Mouse (Mus musculus) left cerebral cortex, postnatal 14 days (tissue): ENCODE measurements around the gene Rell1. TPM values are rescaled to one million over a fixed set of nuclear protein-coding genes. Genes with fewer than 3 reads are reported as not detected.
A peak's percentile ranks its signal among the peaks of the same experiment; 100 is the strongest.

Source experiments
- DNase-seq, 2 experiments: peaks; one replicate each; pipeline ENCODE4 v3.0.0; 2021 to 2022; ENCODE audit warnings: low spot score in 2 of 2, mixed read lengths in 1 of 2
- intact Hi-C: fragments of 180-260 bp; cut with DNase I; formaldehyde crosslinking; loops from one replicate; pipeline ENCODE4 v1.15.1; 2025
- long read RNA-seq, 2 experiments: library from polyadenylated mRNA; stranded (forward); transcript quantifications; one replicate each; pipeline ENCODE4 v2.0.0; 2021
- total RNA-seq, 2 experiments: library from RNA; stranded (reverse); gene quantifications; 2 replicates each; pipeline ENCODE4 v1.2.3; 2021

Rell1 gene
- total RNA-seq, result 10 to 100 TPM; 11.2 to 14.7 TPM
- long read RNA-seq, experiment 1, transcript Rell1-204 (7 exons, 3,241 nt), result major isoform, 13 of 18 reads
- long read RNA-seq, experiment 1, partial matches to known transcripts, result 2 of 18 reads
- long read RNA-seq, experiment 1, other reads (novel, unspliced or antisense), result 2 of 18 reads
- long read RNA-seq, experiment 2, partial matches to known transcripts, result 2 of 7 reads
- long read RNA-seq, experiment 2, other reads (novel, unspliced or antisense), result 1 of 7 reads

- intact Hi-C loops, result loop anchor here (5.0 kb wide), 1 partner anchor 61 kb away; no protein-coding TSS in a partner anchor
- peak; percentile 89 to 92 for DNase-seq
These were observed at the start of gene Rell1 for GRCm38 (mm10) chr5:63968443-63969415. TSS of gene Rell1 (minus strand) at chr5:63968897.

- intact Hi-C loops, result no loop called here
- DNase-seq, result no peak
These were observed 44.1 kb upstream of the Rell1 start for GRCm38 (mm10) chr5:64012596-64013366.

DNA sequence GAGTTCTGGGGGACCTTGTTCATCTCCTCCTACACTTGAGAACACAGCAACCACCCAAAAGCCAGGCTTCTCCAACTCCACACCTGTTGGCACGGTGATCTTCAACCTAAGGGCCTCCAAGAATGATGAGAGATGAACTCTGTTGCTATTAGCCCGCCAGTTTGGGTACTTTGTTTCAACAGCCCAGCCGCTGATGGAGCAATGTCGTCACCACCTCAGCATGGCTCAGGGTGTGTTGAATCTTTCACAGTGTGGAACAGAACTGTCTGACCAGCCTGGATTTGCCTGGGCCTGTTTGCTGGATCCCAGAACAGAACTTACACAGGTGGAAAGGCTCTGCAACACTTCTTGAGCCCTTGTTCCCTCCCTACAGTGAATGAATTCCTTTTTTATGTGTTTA, 37.9 kb upstream of the Rell1 start:
- intact Hi-C loops, result no loop called here
- DNase-seq, result no peak

DNA sequence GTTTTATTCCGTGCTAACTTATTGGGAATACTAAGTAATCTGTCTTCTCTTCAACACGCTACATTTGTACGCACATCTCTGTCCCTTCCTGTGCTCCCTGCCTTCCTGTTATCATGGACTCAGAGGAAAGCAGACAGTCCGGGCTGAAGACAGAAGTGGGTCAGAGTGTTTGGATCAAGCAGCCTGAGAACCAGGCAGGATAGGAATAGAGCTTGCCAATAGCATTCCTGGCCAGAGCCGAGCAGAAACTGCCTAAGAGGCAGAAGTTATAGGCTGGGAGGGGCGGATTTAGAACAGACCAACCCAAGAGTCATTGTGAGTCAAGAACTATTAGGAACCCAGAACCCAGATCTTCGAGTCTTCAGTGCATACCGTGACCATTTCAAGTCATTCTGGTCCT, 34.6 kb upstream of the Rell1 start:
- intact Hi-C loops, result no loop called here
- DNase-seq, result no peak

GRCm38 (mm10) chr5:63993865-63994264, 25.2 kb upstream of the Rell1 start:
- intact Hi-C loops, result no loop called here

GRCm38 (mm10) chr5:63990675-63991074, 22.0 kb upstream of the Rell1 start:
- intact Hi-C loops, result no loop called here
- DNase-seq, result no peak

More at GRCm38 (mm10) chr5:63993865-63994264, 25.2 kb upstream of the Rell1 start:
- DNase-seq, result no peak

DNA sequence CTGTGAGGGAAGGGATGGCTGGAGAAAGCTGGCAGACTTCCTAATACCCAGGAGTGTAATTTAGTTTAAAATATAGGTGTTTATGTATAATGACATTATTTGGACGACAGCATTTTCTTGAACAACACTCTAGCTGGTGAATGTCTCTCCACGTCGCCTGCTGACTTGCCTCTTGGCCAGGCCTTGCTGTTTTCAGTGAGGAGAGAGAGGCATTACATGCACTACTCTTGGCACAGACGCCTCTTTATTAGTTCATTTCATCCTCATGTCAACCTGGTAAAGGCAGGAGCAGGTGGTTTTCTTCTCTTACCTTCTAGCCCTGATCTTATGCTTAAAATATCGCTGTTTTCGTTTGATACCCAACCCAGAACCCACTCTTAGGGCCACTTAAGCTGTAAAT, 17.6 kb upstream of the Rell1 start:
- DNase-seq, result no peak
- intact Hi-C loops, result no loop called here

DNA sequence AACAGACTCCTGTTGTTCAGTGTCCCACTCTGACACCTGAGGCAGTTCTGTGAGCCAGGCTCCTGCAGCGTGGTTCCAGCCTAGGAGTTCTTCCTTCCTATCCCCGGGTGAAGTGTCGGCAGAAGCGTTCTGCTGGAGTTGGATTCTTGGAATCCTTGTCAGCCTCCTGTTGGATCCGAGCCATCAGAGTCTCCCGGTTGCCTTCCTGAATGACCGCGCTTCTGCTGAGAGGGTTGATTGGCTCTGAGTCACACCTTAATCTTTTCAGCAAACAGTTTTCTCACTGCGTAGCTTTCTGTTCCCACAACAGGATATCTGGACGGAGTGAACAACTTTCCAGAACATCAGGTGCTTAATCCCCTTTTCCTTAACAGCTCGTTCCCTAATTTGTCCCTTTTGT, 13.6 kb upstream of the Rell1 start:
- DNase-seq, result no peak
- intact Hi-C loops, result no loop called here

DNA sequence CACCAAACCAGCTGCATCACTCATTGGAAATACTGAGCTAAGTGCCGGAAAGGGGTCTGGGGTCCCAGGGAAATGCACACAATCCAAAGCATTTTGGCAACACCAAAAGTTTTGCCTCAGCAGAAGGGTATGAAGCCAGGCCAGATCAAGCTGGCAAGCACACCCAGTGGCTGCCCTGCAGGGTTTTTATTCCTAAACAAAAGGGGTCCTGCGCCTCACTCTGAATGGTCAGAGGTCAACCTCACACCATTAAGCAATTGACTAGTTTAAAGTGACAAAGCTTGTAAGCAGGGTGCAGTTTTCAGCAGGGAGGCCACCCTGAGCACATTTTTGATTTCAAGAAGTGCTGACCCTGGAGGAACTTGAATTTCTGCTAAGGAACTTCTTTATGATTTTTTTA, 2.3 kb upstream of the Rell1 start:
- intact Hi-C loops, result no loop called here

DNA sequence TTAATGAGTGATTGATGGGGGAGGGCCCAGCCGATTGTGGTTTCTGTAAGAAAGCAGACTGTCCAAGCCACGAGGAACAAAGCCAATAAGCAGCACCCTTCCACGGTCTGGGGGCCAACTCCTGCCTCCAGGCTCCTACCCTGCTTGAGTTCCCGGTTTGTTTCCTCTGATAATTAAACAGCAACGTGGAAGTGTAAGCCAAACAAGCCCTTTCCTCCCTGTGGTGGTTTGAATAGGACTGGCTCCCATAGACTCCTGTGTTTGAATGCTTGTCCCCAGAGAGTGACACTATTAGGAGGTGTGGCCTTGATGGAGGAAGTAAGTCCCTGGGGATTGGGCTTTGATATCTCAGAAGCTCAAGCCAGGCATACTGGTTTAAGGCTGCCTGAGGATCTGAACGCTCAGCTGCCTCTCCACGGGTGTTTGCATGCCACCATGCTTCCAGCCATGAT, 1.6 kb upstream of the Rell1 start:
- DNase-seq, result no peak
- intact Hi-C loops, result no loop called here

More for the DNA sequence above, 2.3 kb upstream of the Rell1 start:
- DNase-seq, result no peak

DNA sequence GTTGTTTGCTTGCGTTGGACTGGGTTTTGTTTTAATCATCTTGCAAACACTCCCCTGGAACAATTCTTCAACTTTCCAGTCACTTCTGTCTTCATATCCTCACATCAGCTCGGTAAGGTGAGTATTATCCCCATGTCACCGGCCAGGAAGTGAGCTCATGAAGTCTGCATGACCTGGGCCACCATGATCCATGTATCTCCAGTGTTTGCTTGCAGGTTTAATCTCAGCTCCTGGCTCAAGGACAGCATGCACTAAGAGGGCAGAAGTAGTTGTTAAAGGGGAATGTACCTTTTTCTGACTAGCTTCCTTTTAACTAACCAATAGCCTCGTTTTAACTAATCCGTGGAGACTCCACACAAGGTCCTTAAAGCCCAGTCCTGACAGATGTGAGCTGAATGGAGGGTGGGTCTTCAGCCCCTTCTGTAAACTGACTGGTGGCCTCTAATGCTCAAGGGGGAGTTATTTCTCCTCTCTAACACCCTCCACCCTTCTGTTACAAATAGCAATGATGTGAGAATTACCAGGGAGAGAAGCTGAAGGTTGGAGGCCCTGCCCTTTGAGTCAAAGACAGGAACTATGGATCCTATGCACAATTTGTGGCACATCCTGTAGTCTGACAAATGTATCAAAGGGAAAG, 897 bp upstream of the Rell1 start:
- DNase-seq, result no peak
- intact Hi-C loops, result loop anchor here (5.0 kb wide), 1 partner anchor 62 kb away; no protein-coding TSS in a partner anchor

DNA sequence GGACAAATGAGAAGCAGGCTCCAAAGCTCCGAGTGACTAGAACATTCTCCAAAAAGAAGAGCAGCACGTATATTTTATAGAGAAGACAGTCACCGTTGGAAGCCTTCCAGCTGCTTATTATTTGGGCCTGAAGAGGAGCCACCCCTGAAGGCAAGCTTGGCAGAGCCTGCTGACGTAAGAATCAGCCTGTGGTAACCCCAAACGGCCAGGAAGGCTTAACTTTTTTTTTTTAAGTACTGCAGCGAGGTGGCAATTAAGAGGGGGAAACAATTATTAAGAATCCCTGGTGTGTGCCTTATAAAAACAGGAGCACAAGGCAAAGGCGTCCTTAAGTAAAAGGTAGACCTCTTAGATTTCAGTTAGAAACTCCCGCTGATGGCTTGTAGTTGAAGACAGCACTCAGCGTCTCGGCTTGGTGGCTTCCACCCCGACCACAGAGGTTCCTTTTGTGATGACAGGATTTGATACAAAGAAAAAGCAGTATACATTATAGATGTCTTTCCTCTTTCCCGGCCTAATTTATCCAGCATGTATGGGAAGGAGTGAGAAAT, 1.0 kb downstream of the Rell1 start:
- no peak for DNase-seq
- intact Hi-C loops, result loop anchor here (5.0 kb wide), 1 partner anchor 60 kb away; no protein-coding TSS in a partner anchor

DNA sequence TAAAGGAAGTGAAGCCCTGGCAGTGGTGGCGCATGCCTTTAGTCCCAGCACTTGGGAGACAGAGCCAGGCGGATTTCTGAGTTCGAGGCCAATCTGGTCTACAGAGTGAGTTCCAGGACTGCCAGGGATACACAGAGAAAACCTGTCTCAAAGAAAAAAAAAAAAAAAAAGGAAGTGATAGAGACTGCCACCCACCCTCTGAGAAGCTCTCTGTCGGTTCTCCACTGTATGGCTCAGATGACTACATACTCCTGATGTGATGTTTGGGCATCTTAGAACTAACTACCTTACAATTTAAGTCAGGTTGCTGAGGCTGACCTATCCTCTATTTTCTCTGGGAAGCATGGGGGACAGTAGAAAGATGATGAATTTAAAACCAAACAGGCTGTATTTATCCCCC, 2.3 kb downstream of the Rell1 start:
- DNase-seq, result no peak
- intact Hi-C loops, result loop anchor here (5.0 kb wide), 1 partner anchor 59 kb away; no protein-coding TSS in a partner anchor

DNA sequence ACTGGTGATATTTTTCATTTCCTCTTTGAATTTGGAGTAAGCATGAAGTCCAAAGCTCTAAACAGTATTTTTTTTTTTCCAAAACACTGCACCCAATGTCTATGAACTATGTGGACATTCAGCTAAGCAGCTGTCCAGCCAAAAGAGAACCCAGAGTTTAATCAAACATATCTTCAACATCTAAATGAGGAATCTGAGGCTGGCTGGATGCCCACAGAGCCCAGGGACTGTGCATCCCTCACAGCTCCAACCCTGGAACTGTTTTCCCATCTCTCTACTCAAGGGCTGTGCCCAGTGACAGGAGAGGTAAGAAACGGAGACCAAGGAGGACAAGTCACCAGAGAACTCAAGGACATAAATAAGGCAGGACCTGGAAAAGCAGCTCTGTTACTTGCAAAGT, 2.8 kb downstream of the Rell1 start:
- intact Hi-C loops, result loop anchor here (5.0 kb wide), 1 partner anchor 59 kb away; no protein-coding TSS in a partner anchor
- no peak for DNase-seq

DNA sequence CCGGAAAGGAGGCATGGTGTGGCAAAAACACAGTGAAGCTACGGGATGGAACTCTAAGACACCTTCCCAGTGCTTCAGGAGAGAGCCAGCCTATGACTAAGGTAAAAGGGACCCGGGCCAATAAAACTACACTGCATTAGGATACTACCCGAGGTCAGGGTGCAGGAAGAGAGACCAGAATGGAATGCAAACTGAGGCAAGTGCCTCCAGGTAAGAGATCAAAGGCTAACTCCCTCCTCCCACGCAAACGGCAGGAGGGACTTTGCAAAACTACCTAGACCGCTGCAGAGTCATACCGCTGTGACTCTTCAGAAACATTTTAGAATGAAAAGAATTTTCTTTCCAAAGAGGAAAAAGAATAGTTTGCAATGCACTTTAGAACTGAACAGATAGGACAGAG, 4.1 kb downstream of the Rell1 start:
- intact Hi-C loops, result no loop called here
- no peak for DNase-seq

GRCm38 (mm10) chr5:63961726-63962125, 7.0 kb downstream of the Rell1 start:
- DNase-seq, result no peak
- intact Hi-C loops, result no loop called here

GRCm38 (mm10) chr5:63960565-63960964, 8.1 kb downstream of the Rell1 start:
- no peak for DNase-seq
- intact Hi-C loops, result no loop called here

GRCm38 (mm10) chr5:63958963-63959708, 9.6 kb downstream of the Rell1 start:
- intact Hi-C loops, result no loop called here
- DNase-seq, result no peak
